Mouse (Mus musculus): ENCODE data around the gene Ndufb3.
"Not testable (repeated sequence)": the region's sequence is repeated elsewhere in the genome, so short reads cannot be mapped to it uniquely, and the experiment has no call there.

Ndufb3 gene

DNA sequence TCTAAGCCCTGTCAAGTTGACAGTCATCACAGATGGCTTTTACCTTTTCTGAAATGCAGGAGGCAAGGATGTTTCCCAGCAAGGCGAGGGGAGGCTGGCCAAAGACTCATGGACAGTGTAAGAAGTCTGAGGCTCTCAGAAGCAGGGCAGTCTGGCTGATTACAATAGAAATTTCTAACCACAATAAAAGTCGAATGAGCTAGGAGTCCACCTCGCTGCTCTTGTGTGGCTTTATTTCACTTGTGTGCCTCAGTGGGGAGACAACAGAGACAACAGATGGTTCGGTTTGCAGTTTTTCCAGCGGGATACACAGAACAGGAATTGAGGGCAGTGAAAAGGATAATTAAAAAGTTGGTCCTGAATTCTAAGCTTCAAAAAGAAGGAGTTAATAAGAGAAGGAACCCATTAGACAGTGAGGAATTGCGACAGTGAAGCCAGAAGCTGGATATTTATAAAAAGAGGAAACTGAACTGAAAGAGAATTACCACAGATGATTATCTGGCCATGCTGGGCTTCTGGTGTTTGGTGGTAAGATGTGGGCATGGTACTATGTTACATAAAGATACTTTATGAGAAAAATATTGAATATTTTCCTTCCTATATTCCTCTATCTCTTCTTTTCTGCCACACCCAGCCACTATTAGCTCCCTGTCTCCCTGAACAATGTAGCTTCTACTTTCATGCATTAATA is 31.9 kb downstream of the Ndufb3 start:
- no peak for DNase-seq

DNA sequence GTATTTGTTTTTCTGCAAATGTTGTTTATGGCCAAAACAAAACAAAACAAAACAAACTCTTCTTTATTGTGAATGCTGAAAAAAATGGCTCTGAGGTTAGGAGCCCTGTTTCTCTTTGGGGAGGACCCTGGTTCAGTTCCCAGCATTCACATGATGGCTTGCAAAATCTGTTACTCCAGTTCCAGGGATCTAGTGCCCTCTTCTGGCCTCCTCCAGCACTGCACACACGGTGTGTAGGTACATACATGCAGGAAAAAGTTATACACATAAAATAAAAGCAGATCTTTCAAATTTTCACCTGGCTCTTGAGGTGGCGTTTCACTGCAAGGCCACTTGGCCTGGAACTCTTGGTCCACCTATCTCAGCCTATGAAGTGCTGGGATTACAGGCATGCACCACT is 32.6 kb downstream of the Ndufb3 start:
- peak; percentile 20 to 30 for DNase-seq

DNA sequence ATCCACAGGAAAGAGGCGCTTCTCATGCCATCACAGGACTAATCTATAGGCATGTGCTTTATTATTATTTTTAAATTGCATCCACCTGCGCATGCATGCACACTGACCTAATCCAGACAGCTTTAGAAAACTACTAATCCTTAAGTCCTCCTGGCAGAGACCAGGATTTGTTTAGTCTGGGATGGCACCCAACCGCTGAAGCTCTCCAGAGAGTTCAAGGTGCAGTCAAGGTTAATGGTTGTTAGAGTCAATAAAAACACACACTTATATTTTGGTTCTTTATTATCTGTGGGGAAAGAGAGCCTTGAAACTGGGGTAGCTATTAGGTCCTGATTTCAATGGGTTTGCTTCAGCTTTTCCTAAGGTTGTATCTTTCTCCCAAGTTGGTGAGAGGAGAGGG is 35.1 kb downstream of the Ndufb3 start:
- DNase-seq, result no peak

DNA sequence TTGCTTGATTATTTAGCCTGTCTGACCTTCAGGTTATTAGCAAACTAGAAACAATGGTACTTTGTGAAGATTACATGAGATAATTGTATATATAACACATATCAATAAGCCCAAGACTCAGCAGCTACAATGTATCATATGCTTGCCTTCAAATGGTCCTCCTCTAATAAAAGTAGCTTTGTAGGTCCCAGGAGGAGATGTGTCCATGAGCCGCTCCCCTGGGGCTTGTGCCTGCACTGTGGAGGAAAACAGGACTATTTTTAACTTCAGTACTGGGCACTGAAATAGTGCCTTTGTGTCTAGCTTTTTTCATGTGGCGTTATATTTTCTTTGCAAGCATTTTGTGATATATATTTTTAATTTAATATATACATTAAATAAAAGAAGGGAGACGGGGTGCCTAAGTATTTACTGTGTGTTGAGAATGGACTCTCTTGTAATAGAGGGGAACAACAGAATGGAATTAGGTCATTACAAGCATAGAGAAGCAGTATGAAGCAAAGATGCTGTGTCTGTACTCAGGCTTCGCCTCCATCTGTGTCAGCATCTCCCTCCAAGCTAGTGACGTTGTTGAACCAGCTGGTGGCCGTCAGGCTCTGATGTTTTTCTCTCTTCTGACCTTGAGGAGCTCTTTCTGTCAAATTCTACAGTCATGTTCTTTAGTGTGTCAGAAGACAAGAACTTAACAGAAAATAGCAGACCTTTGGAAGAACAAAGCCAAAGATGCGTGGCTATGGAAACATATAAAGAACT is 36.0 kb downstream of the Ndufb3 start:
- DNase-seq, result peak; percentile 38 to 40

DNA sequence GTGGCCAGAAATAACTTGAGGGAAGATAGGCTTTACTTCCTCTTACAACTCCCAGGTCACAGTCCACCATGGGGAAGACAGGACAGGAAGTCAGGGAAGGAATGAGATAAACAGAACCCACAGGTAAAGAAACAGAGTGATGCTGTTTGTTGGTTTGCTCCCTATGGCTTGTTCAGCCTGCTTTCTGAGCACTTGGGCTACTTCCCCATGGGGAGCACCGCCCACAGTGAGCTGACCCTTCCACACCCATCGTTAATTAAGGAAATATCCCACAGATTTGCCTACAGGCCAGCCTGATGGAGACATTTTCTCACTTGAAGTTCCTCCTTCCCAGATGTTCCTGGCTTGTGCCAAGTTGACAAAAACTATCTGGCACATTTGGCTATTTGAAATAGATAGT is 42.7 kb downstream of the Ndufb3 start:
- not testable (repeated sequence) for DNase-seq

All from cerebellum, postnatal 10 days (tissue).